Mouse (Mus musculus) lung, postnatal 0 days (tissue): ENCODE results near the gene Cdkl2. TPM values are rescaled to one million over a fixed set of nuclear protein-coding genes. Genes with fewer than 3 reads are reported as not detected.

Experiments used
- ATAC-seq: fragments of 200-750 bp; cut with Nextera tagmentation; 2 replicates; pipeline ENCODE4 v1.8.0; 2017; ENCODE audit warnings: moderate library complexity
- DNase-seq: peaks from one replicate; pipeline ENCODE4 v3.0.0-alpha.2; 2016; ENCODE audit warnings: low spot score
- H3K27ac ChIP-seq: fragments of 300-500 bp; sonication (generic); 2 replicates; pipeline ENCODE4 v1.5.1; 2014; ENCODE audit warnings: antibody characterized with exemption, mild to moderate bottlenecking, low read length, mixed read lengths
- H3K27me3 ChIP-seq: fragments of 300-500 bp; sonication (generic); replicated peaks from 2 replicates; pipeline ENCODE4 v1.6.1; 2014; ENCODE audit warnings: low read length, mixed read lengths; ENCODE audit not compliant: insufficient read depth
- H3K36me3 ChIP-seq: fragments of 300-500 bp; sonication (generic); 2 replicates; pipeline ENCODE4 v1.6.1; 2014; ENCODE audit warnings: low read length, mixed read lengths; ENCODE audit not compliant: insufficient read depth
- H3K4me1 ChIP-seq: fragments of 300-500 bp; sonication (generic); 2 replicates; pipeline ENCODE4 v1.6.1; 2014; ENCODE audit warnings: antibody characterized with exemption, low read depth, low read length, mixed read lengths; ENCODE audit not compliant: insufficient read depth
- H3K4me2 ChIP-seq: fragments of 300-500 bp; sonication (generic); replicated peaks from 2 replicates; pipeline ENCODE4 v1.6.1; 2014; ENCODE audit warnings: low read depth, mild to moderate bottlenecking, low read length, moderate library complexity, mixed read lengths
- H3K4me3 ChIP-seq: fragments of 300-500 bp; sonication (generic); 2 replicates; pipeline ENCODE4 v1.5.1; 2014; ENCODE audit warnings: low read depth, low read length
- H3K9ac ChIP-seq: fragments of 300-500 bp; sonication (generic); replicated peaks from 2 replicates; pipeline ENCODE4 v1.6.1; 2014; ENCODE audit warnings: low read depth, mild to moderate bottlenecking
- H3K9me3 ChIP-seq: fragments of 300-500 bp; sonication (generic); 2 replicates; pipeline ENCODE4 v1.6.1; 2016; ENCODE audit warnings: low read length, mixed read lengths
- CTCF ChIP-seq: IDR thresholded peaks from 2 replicates; pipeline ENCODE4 v1.5.1; 2016; ENCODE audit warnings: antibody characterized with exemption, mild to moderate bottlenecking
- EP300 ChIP-seq: IDR thresholded peaks from 2 replicates; pipeline ENCODE4 v1.6.1; 2016; ENCODE audit warnings: antibody characterized with exemption, mild to moderate bottlenecking, control low read depth
- WGBS: fragments of 180-500 bp; shearing (Covaris S2); extraction: QIAGEN DNeasy Blood & Tissue Kit; methylation state at CpG from one replicate; pipeline ENCODE4 v1.1.7; 2014; 5-methylcytosine and 5-hydroxymethylcytosine counted together
- polyA plus RNA-seq: library from polyadenylated mRNA; unstranded; fragments of >200 nt; fragmentation: Nextera tagmentation; extraction: Ambion mirVana; gene quantifications from 2 replicates; pipeline ENCODE4 v1.2.1, GENCODE M21; 2015

The Cdkl2 gene
- 5.1 and 6.2 TPM in 2 replicates for polyA plus RNA-seq

DNA sequence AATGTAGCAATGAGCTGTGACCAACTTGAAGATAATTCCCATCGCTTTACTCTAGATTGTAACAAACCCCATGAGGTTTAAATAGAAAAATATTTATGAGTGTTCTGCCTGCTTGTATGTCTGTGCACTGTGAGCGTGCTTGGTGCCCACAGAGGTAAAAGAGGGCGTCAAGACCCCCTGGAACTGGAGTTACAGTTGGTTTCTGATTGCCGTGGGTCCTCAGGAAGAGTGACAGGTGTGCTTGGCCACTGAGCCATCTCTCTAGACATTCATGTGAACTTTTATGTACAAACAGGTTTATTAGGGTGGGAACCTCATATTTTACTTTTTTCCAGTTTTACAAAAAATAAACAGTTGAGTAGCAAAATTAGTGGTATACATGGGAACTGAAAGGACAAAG is at the start of gene Cdkl2:
Cdkl2 (minus strand) TSS at position 101 of the 400 bp plus-strand sequence.
- Histone ChIP-seq H3K4me3 (peak within 1 kb of the TSS; percentile 84), H3K4me1 (no peaks in the 10 kb centered on the region), H3K27ac (peak within 1 kb of the TSS; percentile 77), H3K9me3 (no peaks in the 10 kb centered on the region), H3K9ac (peak within 1 kb of the TSS; percentile 58), H3K36me3 (no peaks in the 10 kb centered on the region), H3K4me2 (peak within 1 kb of the TSS; percentile 77), H3K27me3 (no peaks in the 10 kb centered on the region)
- DNase-seq = no peak
- WGBS = 77% methylated on average over 4 of the region's 4 CpGs
- TF ChIP-seq CTCF (no peak), EP300 (no peak)
- ATAC-seq = no peak

DNA sequence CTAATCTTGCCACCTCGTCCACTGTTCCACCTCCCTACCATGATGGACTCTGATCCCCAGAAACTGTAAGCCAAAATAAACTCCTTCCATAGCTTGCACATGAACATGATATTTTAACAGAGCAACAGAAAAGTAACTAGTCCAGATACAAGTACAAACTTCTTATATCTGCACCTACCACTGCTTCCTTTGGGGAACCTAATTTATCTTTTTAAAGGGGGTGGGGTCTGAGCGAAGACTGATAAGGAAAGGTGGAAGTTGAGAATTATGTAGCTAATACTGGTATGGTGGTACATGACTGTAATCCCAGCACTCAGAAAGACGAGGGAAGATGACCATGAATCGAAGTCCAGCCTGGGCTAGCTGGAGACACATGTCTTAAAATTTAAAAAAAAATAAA is 43.8 kb upstream of the Cdkl2 start:
- TF ChIP-seq EP300 (no peak), CTCF (no peak)

DNA sequence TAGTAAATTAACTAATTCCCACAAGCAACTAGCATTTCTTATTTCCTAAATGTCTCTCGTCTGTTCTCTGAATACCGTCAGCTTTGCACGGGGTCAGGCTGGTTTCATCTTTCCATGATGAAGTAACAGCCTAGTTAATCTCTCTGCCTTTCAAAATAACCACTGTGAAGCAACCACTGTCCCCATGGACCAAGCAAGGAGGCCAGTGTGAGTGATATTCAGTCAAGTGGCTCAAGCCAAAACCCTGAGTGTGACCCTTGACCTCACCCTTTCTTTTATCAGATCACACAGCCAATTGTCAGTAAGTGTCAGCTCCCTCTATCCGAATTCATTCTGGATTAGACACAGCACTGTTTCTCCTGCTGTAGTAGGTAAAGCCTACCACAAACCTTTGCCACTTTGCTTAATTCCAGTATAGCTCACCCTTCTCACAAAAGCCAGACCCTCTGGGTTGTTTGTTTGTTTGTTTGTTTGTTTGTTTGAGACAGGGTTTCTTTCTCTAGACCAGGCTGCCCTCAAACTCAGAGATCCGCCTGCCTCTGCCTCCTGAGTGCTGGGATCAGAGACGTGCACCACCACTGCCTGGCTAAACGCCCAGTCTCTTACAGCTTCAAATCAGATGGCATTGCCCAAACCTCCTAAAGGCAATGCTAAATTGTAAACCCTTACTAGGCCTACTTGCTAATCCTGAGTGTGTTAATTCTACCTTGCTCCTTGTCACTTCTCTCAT is 42.3 kb upstream of the Cdkl2 start:
- no peak for ATAC-seq
- WGBS = 77% methylated on average over 7 of the region's 7 CpGs
- no peaks in the 10 kb centered on the region for H3K27me3 ChIP-seq

More for the DNA sequence above, 43.8 kb upstream of the Cdkl2 start:
- Histone ChIP-seq H3K27me3 (no peaks in the 10 kb centered on the region), H3K9me3 (no peaks in the 10 kb centered on the region), H3K4me2 (no peak overlapping the region), H3K9ac (no peak overlapping the region), H3K36me3 (no peaks in the 10 kb centered on the region), H3K27ac (no peak overlapping the region), H3K4me1 (no peaks in the 10 kb centered on the region), H3K4me3 (no peak overlapping the region)
- ATAC-seq (no peak), DNase-seq (no peak)
- 90% methylated on average over 4 of the region's 4 CpGs for WGBS

DNA sequence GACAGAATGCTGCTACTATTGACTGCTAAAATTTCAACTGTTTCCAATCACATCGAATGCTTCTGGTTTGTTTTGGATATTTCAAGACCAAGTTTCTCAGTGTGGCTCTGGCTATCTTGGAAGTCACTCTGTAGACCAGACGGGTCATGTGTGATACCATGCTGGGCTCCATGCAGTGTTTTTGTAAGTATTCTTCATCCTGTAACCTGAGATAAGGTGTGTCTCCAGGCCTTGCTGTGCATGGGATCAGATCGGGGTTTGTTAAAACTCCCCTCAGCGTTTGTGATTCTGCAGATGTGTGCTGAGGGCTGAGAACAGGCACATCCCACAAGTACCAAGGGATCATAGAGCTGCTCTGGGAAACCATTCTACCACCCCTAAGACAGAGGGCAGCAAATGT is 41.6 kb upstream of the Cdkl2 start:
- ATAC-seq (no peak), DNase-seq (no peak)
- Histone ChIP-seq H3K4me1 (peaks cover 5% of the 10 kb centered on the region; the same call in 1 of the 2 replicates), H3K27me3 (no peaks in the 10 kb centered on the region), H3K27ac (no peak overlapping the region), H3K4me3 (no peak overlapping the region), H3K9ac (no peak overlapping the region), H3K36me3 (no peaks in the 10 kb centered on the region), H3K9me3 (no peaks in the 10 kb centered on the region), H3K4me2 (no peak overlapping the region)
- WGBS = 71% methylated on average over 4 of the region's 4 CpGs
- TF ChIP-seq EP300 = no peak
- TF ChIP-seq CTCF = no peak

More for the DNA sequence above, 42.3 kb upstream of the Cdkl2 start:
- H3K4me3 ChIP-seq = no peak overlapping the region
- no peak overlapping the region for H3K27ac ChIP-seq
- no peak overlapping the region for H3K4me2 ChIP-seq
- H3K9me3 ChIP-seq = no peaks in the 10 kb centered on the region
- TF ChIP-seq EP300 (no peak), CTCF (no peak)
- no peak overlapping the region for H3K9ac ChIP-seq
- peaks cover 5% of the 10 kb centered on the region; the same call in 1 of the 2 replicates for H3K4me1 ChIP-seq
- H3K36me3 ChIP-seq = no peaks in the 10 kb centered on the region
- DNase-seq = peak; percentile 22

DNA sequence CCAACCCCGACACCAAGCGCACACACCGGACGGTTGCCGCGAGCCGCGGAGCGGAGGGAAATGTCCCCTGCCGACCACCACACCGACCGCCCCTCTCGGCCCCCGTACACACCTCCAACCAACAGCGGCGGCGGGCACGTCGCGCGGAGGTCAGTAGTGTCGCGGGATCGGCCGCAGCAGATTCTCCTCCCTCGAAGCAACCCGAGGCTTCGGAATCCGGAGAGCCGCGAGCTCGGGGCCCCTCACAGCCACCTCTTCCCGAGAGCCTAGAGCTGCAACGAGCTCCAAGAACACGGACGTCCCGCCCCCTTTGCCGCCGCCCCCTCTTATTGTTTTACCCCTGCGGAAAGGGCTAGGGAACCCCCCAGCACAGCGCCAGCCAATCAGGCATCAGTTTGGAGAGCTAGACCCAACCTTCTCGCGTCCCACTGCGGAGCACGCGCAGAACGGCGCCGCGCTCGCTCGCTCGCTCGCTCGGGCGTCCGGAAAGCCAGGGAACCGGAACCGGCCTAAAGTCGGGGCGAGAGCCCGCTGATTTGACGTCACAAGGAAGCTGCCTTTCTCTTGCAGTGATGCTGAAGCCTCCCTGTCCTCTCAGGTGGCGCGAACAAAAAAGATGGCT is 39.8 kb upstream of the Cdkl2 start, which contains the start of gene G3bp2:
G3bp2 (minus strand) TSS at position 303 of the 622 bp plus-strand sequence.
- H3K4me2 ChIP-seq = peak within 1 kb of the TSS; percentile 66
- TF ChIP-seq EP300 (no peak), CTCF (no peak)
- DNase-seq (peak; percentile 99), ATAC-seq (peak; percentile 98)
- no peaks in the 10 kb centered on the region for H3K27me3 ChIP-seq
- H3K9ac ChIP-seq = peak within 1 kb of the TSS; percentile 96
- no peaks in the 10 kb centered on the region for H3K9me3 ChIP-seq
- H3K36me3 ChIP-seq = no peaks in the 10 kb centered on the region
- peak within 1 kb of the TSS; percentile 95 for H3K4me3 ChIP-seq
- peak within 1 kb of the TSS; percentile 98 for H3K27ac ChIP-seq
- peaks cover 5% of the 10 kb centered on the region; the same call in 1 of the 2 replicates for H3K4me1 ChIP-seq
- under 1% methylated on average over 51 of the region's 65 CpGs for whole genome bisulfite sequencing

DNA sequence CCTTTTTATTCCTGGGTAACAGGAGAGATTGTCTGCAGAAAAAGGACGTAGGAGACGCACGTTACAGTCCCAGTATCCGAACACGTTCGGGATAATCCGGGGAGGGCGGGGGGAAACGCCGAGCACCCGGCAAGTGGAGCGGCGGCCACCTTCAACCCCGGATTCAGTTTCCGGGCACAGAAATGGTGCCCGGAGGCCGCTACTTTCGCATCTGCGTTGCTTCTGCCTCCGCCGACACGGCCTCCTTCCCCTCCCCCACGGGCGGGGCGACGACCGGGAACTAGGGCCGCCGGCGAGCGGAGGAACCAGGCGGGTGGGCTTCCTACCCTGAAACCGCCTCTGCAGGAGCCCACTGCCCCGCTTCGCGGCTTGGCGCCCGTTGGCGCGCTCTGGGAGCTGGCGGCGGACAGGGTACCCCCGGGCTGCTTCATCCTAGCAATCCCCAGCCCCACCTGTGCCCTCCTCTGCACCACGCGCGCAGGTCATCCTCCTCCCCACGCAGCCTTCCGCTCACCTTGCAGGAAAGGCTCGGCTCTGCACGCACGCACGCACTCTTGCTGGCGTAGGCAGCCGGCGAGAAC is 39.2 kb upstream of the Cdkl2 start:
- DNase-seq (peak; percentile 74), ATAC-seq (peak; percentile 11)
- H3K27ac ChIP-seq = peak overlapping the region; percentile 98
- no peaks in the 10 kb centered on the region for H3K36me3 ChIP-seq
- peak overlapping the region; percentile 96 for H3K9ac ChIP-seq
- peak overlapping the region; percentile 95 for H3K4me3 ChIP-seq
- WGBS = under 1% methylated on average over 33 of the region's 55 CpGs
- TF ChIP-seq EP300 (no peak), CTCF (no peak)
- no peaks in the 10 kb centered on the region for H3K27me3 ChIP-seq
- H3K9me3 ChIP-seq = no peaks in the 10 kb centered on the region
- peaks cover 5% of the 10 kb centered on the region; the same call in 1 of the 2 replicates for H3K4me1 ChIP-seq
- H3K4me2 ChIP-seq = peak overlapping the region; percentile 66
